14 mouse cellular contexts compared by ENCODE assay signal in the genomic region with DNA sequence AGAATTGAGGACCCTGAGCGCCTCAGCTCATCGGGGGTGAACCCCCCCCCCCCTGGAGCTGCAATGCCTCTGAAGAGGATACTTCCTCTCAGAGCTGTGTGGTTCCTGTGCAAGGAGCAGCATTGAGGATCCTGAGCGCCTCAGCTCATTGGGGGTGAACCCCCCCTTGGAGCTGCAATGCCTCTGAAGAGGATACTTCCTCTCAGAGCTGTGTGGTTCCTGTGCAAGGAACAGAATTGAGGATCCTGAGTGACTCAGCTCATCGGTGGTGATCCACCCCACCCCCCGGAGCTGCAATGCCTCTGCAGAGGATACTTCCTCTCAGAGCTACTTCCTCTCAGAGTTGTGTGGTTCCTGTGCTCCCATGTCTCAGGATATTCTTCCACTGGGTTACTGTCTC. TPM values are rescaled to one million over a fixed set of nuclear protein-coding genes. Genes with fewer than 3 reads are reported as not detected.
A peak's percentile ranks its signal among the peaks of the same experiment; 100 is the strongest.
DNase-seq lines count a peak whose midpoint lies in the region; ATAC-seq and TF ChIP-seq lines count a peak whose summit lies in the region.
"Had no signal": no experiment of that assay in that cellular context is flagged by ENCODE, and none has a peak within 500 bp of the region (broad histone marks: within the 10 kb centered on the region; RNA-seq: fewer than 3 reads in every experiment).

No protein-coding gene starts in this region.

- no peak for TF ChIP-seq POLR2A in bone marrow macrophage, adult 2 months (IDR thresholded peaks at IDR 0.05; ENCODE audit: borderline replicate concordance, low read depth, low read length)

- DNase-seq in left cerebral cortex, postnatal 14 days (ENCODE audit: low spot score in 2 of 2) = peak; percentile 4 to 5
- no peak for DNase-seq in left cerebral cortex, adult 18-20 months (ENCODE audit: low spot score in 2 of 2)
- peak; percentile 17 for DNase-seq in liver, embryonic 13.5 days
- DNase-seq in kidney, postnatal 25 days = no peak
- DNase-seq in urinary bladder, postnatal 36 days (ENCODE audit: low spot score in 2 of 2) = no peak
- DNase-seq: adrenal gland, postnatal 25 days had no signal

- ATAC-seq in liver, embryonic 13.5 days (ENCODE audit: low read depth) = peak; percentile 69
- ATAC-seq in megakaryocyte, adult 5-6 weeks (ENCODE audit: poor library complexity, severe bottlenecking) = peak; percentile 98
- ATAC-seq in kidney, embryonic 16.5 days (ENCODE audit: low FRiP score, low TSS enrichment) = no peak
- ATAC-seq: hindbrain, postnatal 0 days; midbrain, embryonic 15.5 days had no signal

- no peak overlapping the region for H3K9ac ChIP-seq in liver, embryonic 13.5 days
- H3K9ac ChIP-seq in kidney, embryonic 16.5 days (replicated peaks; ENCODE audit: low read length) = no peak overlapping the region
- H3K9ac ChIP-seq: heart, embryonic 13.5 days; limb, embryonic 13.5 days; midbrain, embryonic 15.5 days had no signal

- TF ChIP-seq CTCF in bone marrow macrophage, adult 2 months (IDR thresholded peaks at IDR 0.05; ENCODE audit: low read depth, low read length) = no peak

- peaks cover 41% of the 10 kb centered on the region for H3K4me1 ChIP-seq in bone marrow macrophage, adult 2 months (ENCODE audit: control insufficient read depth, insufficient read depth, low read length)
- no peaks in the 10 kb centered on the region for H3K4me1 ChIP-seq in liver, embryonic 13.5 days (replicated peaks)
- H3K4me1 ChIP-seq in kidney, embryonic 16.5 days (ENCODE audit: insufficient read depth, low read length) = no peaks in the 10 kb centered on the region
- H3K4me1 ChIP-seq: heart, embryonic 13.5 days; limb, embryonic 13.5 days; midbrain, embryonic 15.5 days had no signal

- intact Hi-C loops in left cerebral cortex, postnatal 14 days (cut with DNase I) = no loop called here

- WGBS in liver, embryonic 13.5 days (ENCODE audit: insufficient replicate concordance) = 8% methylated on average over 5 of the region's 5 CpGs
- 82% methylated on average over 5 of the region's 5 CpGs for WGBS in kidney, embryonic 16.5 days

- H3K27ac ChIP-seq in bone marrow macrophage, adult 2 months (ENCODE audit: insufficient read depth, low read depth, low read length) = peak overlapping the region; percentile 100
- no peak overlapping the region for H3K27ac ChIP-seq in liver, embryonic 13.5 days
- no peak overlapping the region for H3K27ac ChIP-seq in kidney, embryonic 16.5 days (ENCODE audit: low read length)
- H3K27ac ChIP-seq: heart, embryonic 13.5 days; hindbrain, postnatal 0 days; limb, embryonic 13.5 days; midbrain, embryonic 15.5 days had no signal

- H3K36me3 ChIP-seq in liver, embryonic 13.5 days = no peaks in the 10 kb centered on the region
- H3K36me3 ChIP-seq in kidney, embryonic 16.5 days (ENCODE audit: insufficient read depth, low read length) = no peaks in the 10 kb centered on the region
- H3K36me3 ChIP-seq: heart, embryonic 13.5 days; limb, embryonic 13.5 days; midbrain, embryonic 15.5 days had no signal

- H3K4me3 ChIP-seq in bone marrow macrophage, adult 2 months (ENCODE audit: insufficient read depth, low read length) = no peak overlapping the region; the same call in 1 of the 2 replicates
- no peak overlapping the region for H3K4me3 ChIP-seq in liver, embryonic 13.5 days (replicated peaks)
- no peak overlapping the region for H3K4me3 ChIP-seq in kidney, embryonic 16.5 days (ENCODE audit: low read length)
- H3K4me3 ChIP-seq: erythroblast, embryonic 14.5 days; heart, embryonic 13.5 days; limb, embryonic 13.5 days; midbrain, embryonic 15.5 days had no signal

- H3K27me3 ChIP-seq in liver, embryonic 13.5 days = no peaks in the 10 kb centered on the region
- H3K27me3 ChIP-seq in kidney, embryonic 16.5 days (ENCODE audit: insufficient read depth, low read length) = no peaks in the 10 kb centered on the region
- H3K27me3 ChIP-seq: heart, embryonic 13.5 days; limb, embryonic 13.5 days; midbrain, embryonic 15.5 days had no signal

- no peaks in the 10 kb centered on the region for H3K9me3 ChIP-seq in liver, embryonic 13.5 days (replicated peaks)
- H3K9me3 ChIP-seq in kidney, embryonic 16.5 days (ENCODE audit: low read length) = no peaks in the 10 kb centered on the region
- H3K9me3 ChIP-seq: heart, embryonic 13.5 days; limb, embryonic 13.5 days; midbrain, embryonic 15.5 days had no signal

- H3K4me2 ChIP-seq in liver, embryonic 13.5 days = no peak overlapping the region
- no peak overlapping the region for H3K4me2 ChIP-seq in kidney, embryonic 16.5 days (replicated peaks; ENCODE audit: low read depth, low read length)
- H3K4me2 ChIP-seq: heart, embryonic 13.5 days; limb, embryonic 13.5 days; midbrain, embryonic 15.5 days had no signal

RNA-seq across cellular contexts. Expression of gene Nlrp1b, which starts 20.8 kb away (rescaled TPM):
- under 1 TPM; 0.13 to 0.24 TPM for total RNA-seq in left cerebral cortex, postnatal 14 days (2021)
- total RNA-seq in left cerebral cortex, adult 18-20 months (2021) = under 1 TPM; 0.09 to 0.26 TPM
- 53.0 and 61.5 TPM in 2 replicates for polyA plus RNA-seq in bone marrow macrophage, adult 2 months (2012; ENCODE audit: insufficient read depth, insufficient read length, missing spikeins)
- not detected in 2 replicates for polyA plus RNA-seq in liver, embryonic 13.5 days (2015; fragmentation: Nextera tagmentation; extraction: Ambion mirVana)
- total RNA-seq in megakaryocyte, adult 5-6 weeks (2015) = 4.1 and 5.6 TPM in 2 replicates
- total RNA-seq in megakaryocyte, adult 5-6 weeks (2017) = 5.5 and 9.8 TPM in 2 replicates
- not detected in 2 replicates for polyA plus RNA-seq in kidney, embryonic 16.5 days (2015; fragmentation: Nextera tagmentation; extraction: Ambion mirVana)
- polyA plus RNA-seq: erythroblast, embryonic 14.5 days; heart, embryonic 13.5 days; hindbrain, postnatal 0 days; limb, embryonic 13.5 days; midbrain, embryonic 15.5 days had no signal

Comparison
In these comparisons a context has a peak if more than half of its experiments do, and no peak if none do; other contexts are left out.
1. DNase-seq: peak in left cerebral cortex, postnatal 14 days (2 of 2) and liver, embryonic 13.5 days (single experiment); none in left cerebral cortex, adult 18-20 months (0 of 2), kidney, postnatal 25 days (0 of 2) and urinary bladder, postnatal 36 days (0 of 2).
2. RNA of gene Nlrp1b, which starts 20.8 kb away (total RNA-seq): 4.1 to 9.8 TPM in megakaryocyte, adult 5-6 weeks; 0.09 to 0.26 TPM in left cerebral cortex, adult 18-20 months and 0.13 to 0.24 TPM in left cerebral cortex, postnatal 14 days; every median in the first group is over 4 times any median in the second.